Mouse (Mus musculus) embryonic stem cell, embryonic (primary cell): ENCODE results near the gene Gas7.

ENCODE experiments used
- CTCF ChIA-PET, 4 experiments: fragments of 300-600 bp in 2 of 4; fragments of 350-600 bp in 2 of 4; sonication (Branson Sonifier 250); formaldehyde crosslinking; loops; one replicate each; lab custom pipeline; 2022; ENCODE audit warnings: inconsistent platforms in 2 of 4; lab: Charles Lee
- POLR2A ChIA-PET, 4 experiments: fragments of 300-600 bp in 2 of 4; fragments of 350-600 bp in 2 of 4; sonication (Branson Sonifier 250); formaldehyde crosslinking; loops; one replicate each; lab custom pipeline; 2022; ENCODE audit warnings: antibody characterized with exemption in 4 of 4, inconsistent platforms in 1 of 4; lab: Charles Lee

The Gas7 gene

GRCm38 (mm10) chr11:67627179-67627578 is 171.9 kb downstream of the Gas7 start:
- ChIA-PET CTCF (interaction anchor here in 1 of 4 experiments (0.6 kb wide), 1 partner anchor 13 kb away, joined by 3 read pairs; no protein-coding TSS in a partner anchor), POLR2A (no interaction called here)

- CTCF ChIA-PET, result interaction anchor here in 2 of 4 experiments (0.6 to 1.0 kb wide), 2 partner anchors 16 to 330 kb away, joined by 3 read pairs; no protein-coding TSS in a partner anchor
- POLR2A ChIA-PET, result interaction anchor here in 1 of 4 experiments (0.6 kb wide), 1 partner anchor 140 kb away, joined by 4 read pairs; no protein-coding TSS in a partner anchor
Measured at GRCm38 (mm10) chr11:67628522-67628921, 173.3 kb downstream of the Gas7 start.

GRCm38 (mm10) chr11:67632906-67633305 is 177.7 kb downstream of the Gas7 start:
- CTCF ChIA-PET, result interaction anchor here in 1 of 4 experiments (0.6 kb wide), 1 partner anchor 193 kb away, joined by 3 read pairs; no protein-coding TSS in a partner anchor
- POLR2A ChIA-PET, result interaction anchor here in 1 of 4 experiments (0.6 kb wide), 1 partner anchor 1771 kb away, joined by 4 read pairs; no protein-coding TSS in a partner anchor

- ChIA-PET CTCF (no interaction called here), POLR2A (no interaction called here)
Measured at GRCm38 (mm10) chr11:67633620-67634229, 178.5 kb downstream of the Gas7 start.

GRCm38 (mm10) chr11:67636201-67636600 is 181.0 kb downstream of the Gas7 start:
- POLR2A ChIA-PET, result no interaction called here
- CTCF ChIA-PET, result interaction anchor here in 2 of 4 experiments (1.0 to 1.4 kb wide), 2 partner anchors 12 to 525 kb away, joined by 3 read pairs; no protein-coding TSS in a partner anchor

GRCm38 (mm10) chr11:67636905-67637586 is 181.8 kb downstream of the Gas7 start:
- ChIA-PET POLR2A (interaction anchor here in 1 of 4 experiments (0.8 kb wide), 1 partner anchor 919 kb away, joined by 5 read pairs; no protein-coding TSS in a partner anchor), CTCF (interaction anchor here in 3 of 4 experiments (0.7 to 1.4 kb wide), 3 partner anchors 11 to 526 kb away, joined by 3 read pairs; no protein-coding TSS in a partner anchor)

- POLR2A ChIA-PET, result no interaction called here
- CTCF ChIA-PET, result no interaction called here
Measured at GRCm38 (mm10) chr11:67638401-67638800, 183.2 kb downstream of the Gas7 start.

GRCm38 (mm10) chr11:67640299-67640698 is 185.1 kb downstream of the Gas7 start:
- ChIA-PET CTCF (interaction anchor here (0.5 to 1.3 kb wide), 6 partner anchors 8 to 926 kb away, joined by 3 to 10 read pairs (median 3); no protein-coding TSS in a partner anchor), POLR2A (no interaction called here)

GRCm38 (mm10) chr11:67642421-67642820 is 187.2 kb downstream of the Gas7 start:
- CTCF ChIA-PET, result no interaction called here
- POLR2A ChIA-PET, result no interaction called here

- POLR2A ChIA-PET, result no interaction called here
- CTCF ChIA-PET, result no interaction called here
Measured at GRCm38 (mm10) chr11:67642835-67643234, 187.6 kb downstream of the Gas7 start.

- ChIA-PET POLR2A (interaction anchor here in 1 of 4 experiments (1.4 kb wide), 1 partner anchor 12 kb away, joined by 3 read pairs; no protein-coding TSS in a partner anchor), CTCF (interaction anchor here in 2 of 4 experiments (0.6 kb wide), 3 partner anchors 87 to 1368 kb away, joined by 3 to 4 read pairs (median 4); no protein-coding TSS in a partner anchor)
Measured at GRCm38 (mm10) chr11:67643465-67643864, 188.2 kb downstream of the Gas7 start.

GRCm38 (mm10) chr11:67644632-67645149 is 189.5 kb downstream of the Gas7 start:
- CTCF ChIA-PET, result interaction anchor here in 2 of 4 experiments (0.5 to 1.5 kb wide), 3 partner anchors 16 to 624 kb away, joined by 3 to 8 read pairs (median 3); no protein-coding TSS in a partner anchor

GRCm38 (mm10) chr11:67647745-67648144 is 192.5 kb downstream of the Gas7 start:
- ChIA-PET CTCF (interaction anchor here in 3 of 4 experiments (0.5 to 1.5 kb wide), 13 partner anchors 8 to 537 kb away, joined by 3 to 6 read pairs (median 3); no protein-coding TSS in a partner anchor), POLR2A (no interaction called here)

More at GRCm38 (mm10) chr11:67644632-67645149, 189.5 kb downstream of the Gas7 start:
- POLR2A ChIA-PET, result interaction anchor here in 1 of 4 experiments (0.5 to 1.4 kb wide), 2 partner anchors 11 to 310 kb away, joined by 3 to 6 read pairs; no protein-coding TSS in a partner anchor

GRCm38 (mm10) chr11:67648651-67649407 is 193.6 kb downstream of the Gas7 start:
- ChIA-PET POLR2A (interaction anchor here in 1 of 4 experiments (0.6 to 0.7 kb wide), 2 partner anchors 10 to 28 kb away, joined by 4 read pairs; no protein-coding TSS in a partner anchor), CTCF (interaction anchor here (0.6 to 1.5 kb wide), 9 partner anchors 9 to 380 kb away, joined by 3 to 5 read pairs (median 3); no protein-coding TSS in a partner anchor)

- ChIA-PET CTCF (interaction anchor here in 2 of 4 experiments (0.6 to 1.3 kb wide), 9 partner anchors 26 to 595 kb away, joined by 3 to 5 read pairs (median 4); no protein-coding TSS in a partner anchor), POLR2A (interaction anchor here in 1 of 4 experiments (0.7 to 1.5 kb wide), 2 partner anchors 11 to 175 kb away, joined by 3 to 4 read pairs; no protein-coding TSS in a partner anchor)
Measured at GRCm38 (mm10) chr11:67649971-67650707, 194.9 kb downstream of the Gas7 start.

- ChIA-PET POLR2A (no interaction called here), CTCF (interaction anchor here in 2 of 4 experiments (0.6 to 1.3 kb wide), 2 partner anchors 542 to 731 kb away, joined by 3 to 5 read pairs; no protein-coding TSS in a partner anchor)
Measured at GRCm38 (mm10) chr11:67651731-67652130, 196.5 kb downstream of the Gas7 start.
